Mouse (Mus musculus): ENCODE measurements around the gene Ppara. TPM values are rescaled to one million over a fixed set of nuclear protein-coding genes. Genes with fewer than 3 reads are reported as not detected.

Gene Ppara
- 1.7 and 2.3 TPM in 2 replicates for polyA plus RNA-seq (2014; fragmentation: Nextera tagmentation; extraction: Ambion mirVana)

DNA sequence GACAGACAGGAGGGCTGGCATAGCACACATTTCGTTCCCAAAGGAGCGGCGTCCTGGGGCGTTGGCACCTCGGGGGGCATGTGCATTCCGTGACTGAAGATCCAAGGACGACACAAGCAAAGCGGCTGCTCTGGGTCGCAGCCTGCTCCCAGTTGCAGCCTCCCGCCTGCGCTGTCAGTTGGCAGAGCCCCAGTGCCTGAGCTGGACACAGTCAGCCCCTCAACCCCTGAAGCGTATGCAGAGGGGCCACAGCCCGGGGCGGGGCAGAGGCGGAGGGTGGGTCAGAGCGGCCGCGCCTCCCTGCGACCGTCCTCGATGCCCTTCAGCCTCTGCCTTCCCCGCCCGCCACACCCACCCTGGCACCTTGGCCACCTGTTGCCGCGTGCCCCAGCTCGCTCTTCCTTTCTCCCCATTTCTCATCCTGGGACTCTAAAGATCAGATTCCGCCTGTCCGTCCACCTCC lies at the start of gene Ppara:
Ppara (plus strand) TSS at position 413 of the 463 bp plus-strand sequence.
- no peaks in the 10 kb centered on the region; the same call in 1 of the 2 replicates for H3K4me1 ChIP-seq (ENCODE audit: control insufficient read depth, insufficient read depth, low read length)
- no peaks in the 10 kb centered on the region for H3K9me3 ChIP-seq (ENCODE audit: control insufficient read depth, low read length)
- ATAC-seq (ENCODE audit: low FRiP score, low TSS enrichment) = peak; percentile 61; the same call in 1 of the 2 replicates
- peak within 1 kb of the TSS; percentile 66 for H3K4me3 ChIP-seq (ENCODE audit: low read length)
- 2% methylated on average over 27 of the region's 28 CpGs for whole genome bisulfite sequencing
- peak within 1 kb of the TSS; percentile 83 for H3K4me2 ChIP-seq (replicated peaks; ENCODE audit: low read depth, low read length)
- H3K36me3 ChIP-seq (ENCODE audit: control insufficient read depth, insufficient read depth, low read length) = no peaks in the 10 kb centered on the region
- H3K27ac ChIP-seq (ENCODE audit: low read depth, low read length) = no peak within 1 kb of the TSS
- peak within 1 kb of the TSS; percentile 51 for H3K9ac ChIP-seq (ENCODE audit: low read depth, low read length)
- H3K27me3 ChIP-seq (ENCODE audit: control insufficient read depth, insufficient read depth, low read length) = peaks cover 47% of the 10 kb centered on the region

DNA sequence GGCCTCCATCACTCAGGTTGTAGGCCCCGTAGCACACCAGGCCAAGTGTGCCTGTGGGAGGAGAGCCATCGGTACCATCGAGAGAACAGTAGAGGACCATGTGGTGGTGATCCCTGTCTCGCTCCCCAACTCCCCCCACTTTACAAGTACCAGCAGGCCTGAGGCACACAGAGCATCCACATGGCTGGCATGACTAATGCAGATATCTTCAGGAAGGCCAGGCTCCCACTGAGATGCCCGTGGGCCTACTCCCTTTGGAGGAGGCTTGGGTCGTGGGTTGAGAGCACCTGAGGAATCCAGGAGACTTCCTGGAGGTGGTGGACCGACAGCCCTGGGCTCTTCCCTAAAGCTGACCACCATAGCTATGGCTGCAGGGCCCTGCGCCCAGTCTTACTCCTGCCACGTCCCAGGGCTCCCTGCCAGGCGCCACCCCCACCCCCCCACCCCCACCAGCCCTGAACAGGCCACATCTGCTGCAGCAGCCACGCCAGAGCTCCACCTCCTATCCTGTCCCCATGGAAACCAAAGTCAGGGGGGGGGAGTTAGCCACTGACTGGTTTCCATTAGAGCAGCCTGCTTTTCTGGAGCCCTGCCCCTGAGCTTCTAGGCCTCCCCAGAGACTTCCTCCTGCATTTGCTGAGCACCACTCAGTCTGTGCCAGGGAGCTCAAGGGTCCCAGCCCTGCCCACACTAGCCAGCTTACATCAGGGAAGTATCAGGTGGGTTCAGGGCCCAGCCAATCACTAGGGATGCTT lies 48.0 kb upstream of the Ppara start:
- Histone ChIP-seq H3K36me3 (ENCODE audit: control insufficient read depth, insufficient read depth, low read length) (peaks cover 62% of the 10 kb centered on the region), H3K4me1 (ENCODE audit: control insufficient read depth, insufficient read depth, low read length) (no peaks in the 10 kb centered on the region), H3K27me3 (ENCODE audit: control insufficient read depth, insufficient read depth, low read length) (no peaks in the 10 kb centered on the region), H3K9me3 (ENCODE audit: control insufficient read depth, low read length) (no peaks in the 10 kb centered on the region), H3K4me3 (ENCODE audit: low read length) (no peak overlapping the region), H3K4me2 (replicated peaks; ENCODE audit: low read depth, low read length) (no peak overlapping the region), H3K9ac (ENCODE audit: low read depth, low read length) (no peak overlapping the region), H3K27ac (ENCODE audit: low read depth, low read length) (peak overlapping the region; percentile 60; the same call in 1 of the 2 replicates)
- 73% methylated on average over 10 of the region's 11 CpGs for WGBS
- ATAC-seq (ENCODE audit: low FRiP score, low TSS enrichment) = peak; percentile 69; the same call in 1 of the 2 replicates

- no peak overlapping the region for H3K4me3 ChIP-seq (ENCODE audit: low read length)
- H3K9me3 ChIP-seq (ENCODE audit: control insufficient read depth, low read length) = no peaks in the 10 kb centered on the region
- peaks cover 59% of the 10 kb centered on the region for H3K36me3 ChIP-seq (ENCODE audit: control insufficient read depth, insufficient read depth, low read length)
- no peaks in the 10 kb centered on the region for H3K4me1 ChIP-seq (ENCODE audit: control insufficient read depth, insufficient read depth, low read length)
- 75% methylated on average over 15 of the region's 15 CpGs for WGBS
- no peaks in the 10 kb centered on the region for H3K27me3 ChIP-seq (ENCODE audit: control insufficient read depth, insufficient read depth, low read length)
- peak overlapping the region; percentile 60; the same call in 1 of the 2 replicates for H3K27ac ChIP-seq (ENCODE audit: low read depth, low read length)
- no peak for ATAC-seq (ENCODE audit: low FRiP score, low TSS enrichment)
- no peak overlapping the region for H3K4me2 ChIP-seq (replicated peaks; ENCODE audit: low read depth, low read length)
- no peak overlapping the region for H3K9ac ChIP-seq (ENCODE audit: low read depth, low read length)
Observed at GRCm38 (mm10) chr15:85687630-85688410, 47.0 kb upstream of the Ppara start.

- WGBS = 57% methylated on average over 6 of the region's 6 CpGs
- no peak overlapping the region for H3K27ac ChIP-seq (ENCODE audit: low read depth, low read length)
- H3K27me3 ChIP-seq (ENCODE audit: control insufficient read depth, insufficient read depth, low read length) = no peaks in the 10 kb centered on the region
- no peak overlapping the region for H3K4me3 ChIP-seq (ENCODE audit: low read length)
- no peaks in the 10 kb centered on the region for H3K4me1 ChIP-seq (ENCODE audit: control insufficient read depth, insufficient read depth, low read length)
- no peak overlapping the region for H3K4me2 ChIP-seq (replicated peaks; ENCODE audit: low read depth, low read length)
- no peak for ATAC-seq (ENCODE audit: low FRiP score, low TSS enrichment)
- no peak overlapping the region for H3K9ac ChIP-seq (ENCODE audit: low read depth, low read length)
- no peaks in the 10 kb centered on the region for H3K9me3 ChIP-seq (ENCODE audit: control insufficient read depth, low read length)
- peaks cover 61% of the 10 kb centered on the region for H3K36me3 ChIP-seq (ENCODE audit: control insufficient read depth, insufficient read depth, low read length)
Observed at GRCm38 (mm10) chr15:85688734-85689133, 46.0 kb upstream of the Ppara start.

DNA sequence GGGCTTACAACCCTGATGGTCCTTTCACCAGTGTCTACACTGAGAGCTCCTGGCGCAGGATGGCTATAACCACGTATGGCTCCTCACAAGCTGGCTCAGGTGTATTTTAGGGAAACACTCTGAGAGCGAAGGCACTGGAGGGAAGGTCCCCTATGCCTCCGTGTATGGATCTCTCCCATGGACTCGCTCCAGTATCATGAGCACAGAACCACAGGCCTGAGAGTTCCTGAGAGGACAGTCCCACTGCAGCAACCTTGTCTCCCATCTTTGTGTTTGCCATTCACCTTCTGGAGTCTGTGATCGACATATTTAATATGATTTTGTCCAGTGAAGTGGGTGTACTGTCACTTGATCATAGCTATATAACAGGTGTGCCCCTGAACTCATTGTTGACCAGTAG lies 45.3 kb upstream of the Ppara start:
- Histone ChIP-seq H3K4me2 (replicated peaks; ENCODE audit: low read depth, low read length) (no peak overlapping the region), H3K4me1 (ENCODE audit: control insufficient read depth, insufficient read depth, low read length) (no peaks in the 10 kb centered on the region), H3K36me3 (ENCODE audit: control insufficient read depth, insufficient read depth, low read length) (peaks cover 62% of the 10 kb centered on the region), H3K27me3 (ENCODE audit: control insufficient read depth, insufficient read depth, low read length) (no peaks in the 10 kb centered on the region), H3K9me3 (ENCODE audit: control insufficient read depth, low read length) (no peaks in the 10 kb centered on the region), H3K4me3 (ENCODE audit: low read length) (no peak overlapping the region), H3K9ac (ENCODE audit: low read depth, low read length) (no peak overlapping the region), H3K27ac (ENCODE audit: low read depth, low read length) (no peak overlapping the region)
- ATAC-seq (ENCODE audit: low FRiP score, low TSS enrichment) = no peak
- WGBS = 89% methylated on average over 6 of the region's 6 CpGs

DNA sequence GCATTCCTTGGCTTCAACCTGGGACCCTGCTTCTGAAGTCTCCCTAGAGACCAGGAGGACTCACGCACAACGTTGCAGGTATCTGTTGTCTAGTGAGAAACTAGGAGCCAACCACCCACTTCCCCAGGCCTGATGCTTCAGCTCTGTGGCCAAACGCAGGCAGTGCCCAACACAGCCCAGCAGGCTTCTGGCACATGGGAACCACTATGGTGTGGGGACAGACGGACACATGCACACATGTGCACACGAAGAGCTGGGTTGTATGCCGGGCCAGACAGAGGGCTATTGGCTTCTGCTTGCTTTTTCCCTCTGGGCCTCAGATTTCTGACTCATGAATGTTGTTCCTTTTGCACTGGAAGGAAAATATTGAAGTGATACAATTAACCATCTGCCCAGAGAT lies 44.7 kb upstream of the Ppara start:
- Histone ChIP-seq H3K27ac (ENCODE audit: low read depth, low read length) (no peak overlapping the region), H3K27me3 (ENCODE audit: control insufficient read depth, insufficient read depth, low read length) (no peaks in the 10 kb centered on the region), H3K4me2 (replicated peaks; ENCODE audit: low read depth, low read length) (no peak overlapping the region), H3K4me1 (ENCODE audit: control insufficient read depth, insufficient read depth, low read length) (no peaks in the 10 kb centered on the region), H3K4me3 (ENCODE audit: low read length) (no peak overlapping the region), H3K9me3 (ENCODE audit: control insufficient read depth, low read length) (no peaks in the 10 kb centered on the region), H3K9ac (ENCODE audit: low read depth, low read length) (no peak overlapping the region), H3K36me3 (ENCODE audit: control insufficient read depth, insufficient read depth, low read length) (peaks cover 62% of the 10 kb centered on the region)
- 91% methylated on average over 6 of the region's 6 CpGs for WGBS
- ATAC-seq (ENCODE audit: low FRiP score, low TSS enrichment) = no peak

DNA sequence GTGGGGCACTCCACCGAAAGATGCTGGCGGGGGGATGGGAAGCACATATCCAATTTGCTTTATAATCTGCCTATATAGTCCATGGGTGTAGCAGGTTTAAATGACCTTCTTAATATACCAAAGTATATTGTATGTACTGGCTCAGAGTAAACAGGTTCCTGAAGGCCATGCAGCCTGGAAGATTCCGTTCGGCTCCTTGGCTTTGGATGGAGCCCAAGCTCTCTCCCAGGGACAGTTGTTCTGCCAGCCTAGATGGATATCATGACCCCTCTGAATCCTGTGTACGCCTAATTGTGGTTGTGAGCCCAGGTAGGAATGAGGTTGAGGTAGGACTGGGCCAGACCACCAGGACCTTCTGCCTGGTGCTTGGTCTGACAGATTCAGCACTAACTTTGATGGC lies 43.9 kb upstream of the Ppara start:
- no peaks in the 10 kb centered on the region for H3K27me3 ChIP-seq (ENCODE audit: control insufficient read depth, insufficient read depth, low read length)
- H3K4me1 ChIP-seq (ENCODE audit: control insufficient read depth, insufficient read depth, low read length) = no peaks in the 10 kb centered on the region
- no peak overlapping the region for H3K9ac ChIP-seq (ENCODE audit: low read depth, low read length)
- ATAC-seq (ENCODE audit: low FRiP score, low TSS enrichment) = no peak
- no peaks in the 10 kb centered on the region for H3K9me3 ChIP-seq (ENCODE audit: control insufficient read depth, low read length)
- H3K27ac ChIP-seq (ENCODE audit: low read depth, low read length) = no peak overlapping the region
- H3K4me2 ChIP-seq (replicated peaks; ENCODE audit: low read depth, low read length) = no peak overlapping the region
- peaks cover 62% of the 10 kb centered on the region for H3K36me3 ChIP-seq (ENCODE audit: control insufficient read depth, insufficient read depth, low read length)
- H3K4me3 ChIP-seq (ENCODE audit: low read length) = no peak overlapping the region
- WGBS = 94% methylated on average over 5 of the region's 5 CpGs

DNA sequence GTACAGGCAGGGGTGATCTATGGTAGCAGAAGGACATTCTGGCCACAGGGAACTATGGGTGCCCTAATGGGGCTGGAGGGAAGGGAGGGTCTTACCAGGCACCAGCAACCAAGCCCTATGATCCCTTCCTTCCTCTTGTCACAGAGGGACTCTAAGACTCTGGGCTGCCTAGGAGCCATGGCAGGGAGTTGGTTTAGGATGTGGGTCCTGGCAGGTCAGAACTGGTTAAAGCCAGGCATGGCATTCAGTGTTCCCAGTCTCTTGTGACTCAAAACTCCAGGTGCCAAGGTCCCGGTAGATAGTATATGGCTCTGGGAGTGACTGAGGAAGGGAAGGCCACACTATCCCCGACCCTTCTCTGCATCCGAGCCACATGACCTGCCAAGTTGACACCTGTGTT lies 41.7 kb upstream of the Ppara start:
- no peak for ATAC-seq (ENCODE audit: low FRiP score, low TSS enrichment)
- no peak overlapping the region for H3K4me2 ChIP-seq (replicated peaks; ENCODE audit: low read depth, low read length)
- H3K27me3 ChIP-seq (ENCODE audit: control insufficient read depth, insufficient read depth, low read length) = no peaks in the 10 kb centered on the region
- H3K9me3 ChIP-seq (ENCODE audit: control insufficient read depth, low read length) = no peaks in the 10 kb centered on the region
- 88% methylated on average over 3 of the region's 3 CpGs for WGBS
- no peak overlapping the region for H3K9ac ChIP-seq (ENCODE audit: low read depth, low read length)
- H3K4me1 ChIP-seq (ENCODE audit: control insufficient read depth, insufficient read depth, low read length) = no peaks in the 10 kb centered on the region
- peaks cover 69% of the 10 kb centered on the region for H3K36me3 ChIP-seq (ENCODE audit: control insufficient read depth, insufficient read depth, low read length)
- no peak overlapping the region for H3K27ac ChIP-seq (ENCODE audit: low read depth, low read length)
- no peak overlapping the region for H3K4me3 ChIP-seq (ENCODE audit: low read length)

- Histone ChIP-seq H3K4me3 (ENCODE audit: low read length) (no peak overlapping the region), H3K9me3 (ENCODE audit: control insufficient read depth, low read length) (no peaks in the 10 kb centered on the region), H3K27ac (ENCODE audit: low read depth, low read length) (no peak overlapping the region), H3K4me2 (replicated peaks; ENCODE audit: low read depth, low read length) (no peak overlapping the region), H3K36me3 (ENCODE audit: control insufficient read depth, insufficient read depth, low read length) (peaks cover 76% of the 10 kb centered on the region), H3K27me3 (ENCODE audit: control insufficient read depth, insufficient read depth, low read length) (no peaks in the 10 kb centered on the region), H3K4me1 (ENCODE audit: control insufficient read depth, insufficient read depth, low read length) (no peaks in the 10 kb centered on the region), H3K9ac (ENCODE audit: low read depth, low read length) (no peak overlapping the region)
- 80% methylated on average over 2 of the region's 2 CpGs for WGBS
- no peak for ATAC-seq (ENCODE audit: low FRiP score, low TSS enrichment)
Observed at GRCm38 (mm10) chr15:85693819-85694218, 41.0 kb upstream of the Ppara start.

Measured in kidney, embryonic 14.5 days (tissue).